Mouse (Mus musculus) ES-E14 (cell line): ENCODE measurements at regions not wholly inside any gene's neighbourhood (a gene's known extent, or its start where the extent isn't known, plus 50 kb on each side); places are given as distances from the start of the nearest gene placed in this dataset.

ENCODE experiments used
- CHD2 ChIP-seq: IDR thresholded peaks from 2 replicates; pipeline ENCODE4 v1.6.1; 2014; ENCODE audit warnings: mild to moderate bottlenecking, low read depth, low read length, inconsistent platforms
- ZNF384 ChIP-seq: IDR thresholded peaks from 2 replicates; pipeline ENCODE4 v1.6.1; 2012; ENCODE audit warnings: low read depth, low read length, inconsistent platforms

DNA sequence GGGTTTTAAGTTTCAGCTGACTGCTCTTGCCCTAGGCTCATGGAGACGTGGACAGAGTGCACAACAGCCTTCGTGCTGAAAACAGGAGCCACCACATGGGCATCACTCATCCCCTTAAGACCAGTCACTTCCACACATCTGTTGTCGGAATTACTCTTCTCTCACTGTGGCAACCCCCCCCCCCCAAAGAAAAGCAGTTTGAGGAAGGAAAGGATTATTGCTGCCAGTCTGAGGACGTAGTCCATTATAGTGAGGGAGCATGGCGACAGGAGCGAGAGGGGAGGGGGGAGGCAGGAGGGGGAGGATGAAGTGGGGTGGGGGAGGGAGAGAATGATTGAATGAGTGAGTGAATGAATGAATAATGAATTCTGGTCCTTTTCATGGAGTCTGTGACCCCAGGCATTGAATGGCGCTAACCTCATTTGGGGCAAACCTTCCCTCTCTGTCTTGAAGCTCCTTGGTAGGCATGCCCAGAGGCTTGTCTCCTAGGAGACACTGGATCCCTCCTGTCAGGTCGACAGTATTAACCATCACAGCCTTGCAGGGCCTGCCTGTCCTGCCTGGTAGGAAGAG lies 262.0 kb downstream of the Gadd45g start:
- TF ChIP-seq ZNF384 (no peak), CHD2 (no peak)
